Mouse (Mus musculus): ENCODE measurements at regions not wholly inside any gene's neighbourhood (a gene's known extent, or its start where the extent isn't known, plus 50 kb on each side); places are given as distances from the start of the nearest gene placed in this dataset.

DNA sequence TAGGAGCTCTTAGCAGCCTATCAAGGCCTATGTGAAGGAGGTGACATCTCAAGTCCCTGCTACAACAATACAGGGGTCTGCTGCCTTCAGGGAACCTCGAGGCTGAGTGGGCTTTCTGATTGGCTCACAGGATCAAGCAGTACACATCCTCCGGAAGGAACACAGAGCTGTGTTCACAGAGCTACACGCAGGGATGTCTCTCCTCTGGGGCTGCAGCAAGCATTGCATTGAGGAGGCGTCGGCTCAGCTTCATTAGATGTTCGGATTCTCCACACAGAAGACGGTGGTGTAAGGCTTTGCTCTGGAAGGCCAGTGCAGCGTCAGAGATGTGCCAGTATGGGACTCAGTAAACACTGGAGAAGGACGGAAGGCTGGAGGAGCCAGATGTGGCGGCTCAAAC, 57.3 kb upstream of the Crhr1 start:
- 56% methylated on average over 10 of the region's 10 CpGs for WGBS

DNA sequence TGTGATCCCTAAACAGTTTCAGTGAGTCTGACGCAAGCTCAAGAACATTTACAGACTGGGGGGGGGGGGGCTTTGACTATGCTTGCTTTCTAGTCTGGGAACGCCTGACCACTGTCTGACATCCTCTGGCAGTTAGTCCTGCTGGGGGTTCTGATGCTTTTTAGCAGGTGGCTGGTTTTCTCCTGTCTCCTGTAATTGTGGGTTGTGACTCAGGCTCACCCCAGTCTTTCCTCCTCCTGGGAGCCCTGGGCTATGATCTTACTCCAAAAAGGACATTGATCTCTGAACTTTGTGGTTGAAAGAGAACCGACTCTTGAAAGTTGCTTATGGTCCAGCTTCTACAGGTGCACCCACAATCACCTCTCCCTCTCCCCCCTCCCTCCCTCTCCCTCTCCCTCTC, 50.6 kb upstream of the Crhr1 start:
- Histone ChIP-seq H3K27me3 (ENCODE audit: control insufficient read depth, insufficient read depth, low read length) (no peaks in the 10 kb centered on the region), H3K36me3 (ENCODE audit: control insufficient read depth, insufficient read depth, low read length) (no peaks in the 10 kb centered on the region), H3K4me2 (replicated peaks; ENCODE audit: low read depth) (no peak overlapping the region), H3K9me3 (ENCODE audit: control insufficient read depth, low read length) (no peaks in the 10 kb centered on the region), H3K4me1 (replicated peaks; ENCODE audit: control insufficient read depth, insufficient read depth) (no peaks in the 10 kb centered on the region), H3K27ac (replicated peaks) (no peak overlapping the region), H3K9ac (ENCODE audit: low read length) (no peak overlapping the region), H3K4me3 (ENCODE audit: low read depth, low read length) (no peak overlapping the region)
- ATAC-seq (ENCODE audit: low FRiP score, low TSS enrichment) (no peak), DNase-seq (ENCODE audit: low spot score) (no peak)
- 68% methylated on average over 2 of the region's 3 CpGs for WGBS
- TF ChIP-seq CTCF (IDR thresholded peaks at IDR 0.05; ENCODE audit: low read depth) (no peak), EP300 (optimal IDR thresholded peaks at IDR 0.05) (no peak)

More for the DNA sequence above, 57.3 kb upstream of the Crhr1 start:
- Histone ChIP-seq H3K27ac (replicated peaks) (no peak overlapping the region), H3K9me3 (ENCODE audit: control insufficient read depth, low read length) (no peaks in the 10 kb centered on the region), H3K4me3 (ENCODE audit: low read depth, low read length) (no peak overlapping the region), H3K36me3 (ENCODE audit: control insufficient read depth, insufficient read depth, low read length) (no peaks in the 10 kb centered on the region), H3K27me3 (ENCODE audit: control insufficient read depth, insufficient read depth, low read length) (no peaks in the 10 kb centered on the region), H3K9ac (ENCODE audit: low read length) (no peak overlapping the region), H3K4me1 (replicated peaks; ENCODE audit: control insufficient read depth, insufficient read depth) (no peaks in the 10 kb centered on the region), H3K4me2 (replicated peaks; ENCODE audit: low read depth) (no peak overlapping the region)
- DNase-seq (ENCODE audit: low spot score) (no peak), ATAC-seq (ENCODE audit: low FRiP score, low TSS enrichment) (no peak)
- TF ChIP-seq EP300 (optimal IDR thresholded peaks at IDR 0.05) (no peak), CTCF (IDR thresholded peaks at IDR 0.05; ENCODE audit: low read depth) (no peak)

Data from stomach, postnatal 0 days (tissue).